Mouse (Mus musculus) liver, embryonic 14.5 days (tissue): ENCODE measurements around the gene Alg3.

Source experiments
- CTCF ChIP-seq: IDR thresholded peaks from 2 replicates; pipeline ENCODE4 v1.5.1; 2016; ENCODE audit warnings: antibody characterized with exemption, low read depth, control low read depth
- EP300 ChIP-seq: IDR thresholded peaks from 2 replicates; pipeline ENCODE4 v1.6.1; 2016; ENCODE audit warnings: antibody characterized with exemption, low read depth

DNA sequence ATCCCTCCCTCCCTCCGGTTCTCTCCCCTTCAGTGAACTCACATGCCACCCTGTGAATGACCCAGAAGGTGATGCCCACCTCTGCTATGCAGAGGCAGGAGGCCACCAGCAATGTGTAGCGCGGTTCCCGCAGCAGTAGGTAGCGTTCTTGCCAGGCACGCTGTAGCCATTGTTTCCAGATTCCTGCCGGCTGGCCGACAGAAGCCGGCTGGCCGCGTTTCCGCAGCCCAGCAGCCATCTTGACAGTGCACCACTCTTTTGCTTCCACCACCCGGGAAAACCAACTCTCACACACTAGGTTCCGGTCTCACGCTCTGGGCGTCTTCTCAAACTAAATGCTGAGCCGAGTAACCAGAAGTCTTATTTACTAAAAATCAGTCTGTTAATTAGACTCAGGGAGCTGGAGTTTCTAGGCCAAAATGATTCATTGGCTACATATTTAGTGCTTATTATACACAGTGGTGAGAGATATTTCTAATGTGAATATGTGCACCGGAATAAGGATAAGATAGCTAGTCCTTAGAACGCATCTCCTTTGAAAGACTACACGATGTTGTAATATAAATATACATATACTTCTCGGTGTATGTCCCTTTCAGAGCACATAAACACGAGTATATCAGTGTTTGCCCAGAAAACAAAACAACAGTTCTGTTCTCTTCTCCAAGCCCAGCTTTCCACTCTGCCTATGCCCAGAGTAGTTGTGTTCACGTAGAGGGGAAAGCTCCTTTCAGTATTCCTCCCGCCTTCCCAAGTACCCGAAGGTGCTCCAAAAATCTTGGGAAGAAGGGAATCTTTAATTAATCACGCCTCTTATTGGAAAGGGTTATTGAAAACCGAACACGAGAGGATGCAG, 806 bp downstream of the Alg3 start:
- TF ChIP-seq CTCF, result no peak
- TF ChIP-seq EP300, result no peak
